Mouse (Mus musculus) heart, postnatal 0 days (tissue): ENCODE measurements around the gene Rnf126. TPM values are rescaled to one million over a fixed set of nuclear protein-coding genes. Genes with fewer than 3 reads are reported as not detected.

Experiments used
- ATAC-seq: fragments of 200-750 bp; cut with Nextera tagmentation; 2 replicates; pipeline ENCODE4 v1.8.0; 2017; ENCODE audit warnings: low read depth, moderate number of reproducible peaks, moderate library complexity; ENCODE audit not compliant: insufficient read depth
- DNase-seq: peaks from one replicate; pipeline ENCODE4 v3.0.0-alpha.2; 2016; ENCODE audit warnings: low spot score
- H3K27ac ChIP-seq: fragments of 300-500 bp; sonication (generic); 2 replicates; pipeline ENCODE4 v1.5.1; 2014; ENCODE audit warnings: low read depth, mild to moderate bottlenecking
- H3K27me3 ChIP-seq: fragments of 300-500 bp; sonication (generic); 2 replicates; pipeline ENCODE4 v1.6.1; 2014; ENCODE audit warnings: low read length, mixed read lengths; ENCODE audit not compliant: control insufficient read depth, insufficient read depth
- H3K36me3 ChIP-seq: fragments of 300-500 bp; sonication (generic); replicated peaks from 2 replicates; pipeline ENCODE4 v1.6.1; 2014; ENCODE audit warnings: low read length, mixed read lengths; ENCODE audit not compliant: control insufficient read depth, insufficient read depth
- H3K4me1 ChIP-seq: fragments of 300-500 bp; sonication (generic); 2 replicates; pipeline ENCODE4 v1.6.1; 2014; ENCODE audit warnings: antibody characterized with exemption; ENCODE audit not compliant: control insufficient read depth, insufficient read depth
- H3K4me2 ChIP-seq: fragments of 300-500 bp; sonication (generic); 2 replicates; pipeline ENCODE4 v1.6.1; 2014; ENCODE audit warnings: low read depth, mild to moderate bottlenecking, low read length, moderate library complexity
- H3K4me3 ChIP-seq: fragments of 300-500 bp; sonication (generic); 2 replicates; pipeline ENCODE4 v1.5.1; 2014; ENCODE audit warnings: low read depth, low read length
- H3K9ac ChIP-seq: fragments of 300-500 bp; sonication (generic); replicated peaks from 2 replicates; pipeline ENCODE4 v1.6.1; 2014; ENCODE audit warnings: low read depth, low read length, mixed read lengths
- H3K9me3 ChIP-seq: fragments of 300-500 bp; sonication (generic); replicated peaks from 2 replicates; pipeline ENCODE4 v1.6.1; 2016; ENCODE audit warnings: low read length; ENCODE audit not compliant: control insufficient read depth
- CTCF ChIP-seq: IDR thresholded peaks from 2 replicates; pipeline ENCODE4 v1.5.1; 2016; ENCODE audit warnings: antibody characterized with exemption, control low read depth, low read depth
- EP300 ChIP-seq: IDR thresholded peaks from 2 replicates; pipeline ENCODE4 v1.6.1; 2016; ENCODE audit warnings: antibody characterized with exemption, low read depth
- WGBS: fragments of 180-500 bp; shearing (Covaris S2); extraction: QIAGEN DNeasy Blood & Tissue Kit; methylation state at CpG from one replicate; pipeline ENCODE4 v1.1.7; 2014; 5-methylcytosine and 5-hydroxymethylcytosine counted together
- polyA plus RNA-seq: library from polyadenylated mRNA; unstranded; fragments of >200 nt; fragmentation: Nextera tagmentation; extraction: Ambion mirVana; gene quantifications from 2 replicates; pipeline ENCODE4 v1.2.1, GENCODE M21; 2015
- total RNA-seq: library from RNA; depleted of rRNA; stranded (reverse); fragments of >200 nt; gene quantifications from 2 replicates; pipeline ENCODE4 v1.2.3, GENCODE M21; 2014; ENCODE audit warnings: low replicate concordance

The Rnf126 gene
- total and polyA plus RNA-seq, 2 experiments from 2014 or later: 37.6 to 38.6 TPM

GRCm38 (mm10) chr10:79729357-79729965 is 37.3 kb downstream of the Rnf126 start:
- no peak for TF ChIP-seq CTCF
- TF ChIP-seq EP300: no peak
- Histone ChIP-seq H3K36me3 (peaks cover 10% of the 10 kb centered on the region; the same call in 1 of the 2 replicates), H3K27me3 (no peaks in the 10 kb centered on the region), H3K4me1 (peaks cover 6% of the 10 kb centered on the region; the same call in 1 of the 2 replicates), H3K27ac (no peak overlapping the region), H3K9me3 (no peaks in the 10 kb centered on the region), H3K9ac (no peak overlapping the region), H3K4me3 (no peak overlapping the region), H3K4me2 (peak overlapping the region; percentile 49)
- DNase-seq (no peak), ATAC-seq (peak; percentile 42)
- WGBS: 49% methylated on average over 13 of the region's 13 CpGs

DNA sequence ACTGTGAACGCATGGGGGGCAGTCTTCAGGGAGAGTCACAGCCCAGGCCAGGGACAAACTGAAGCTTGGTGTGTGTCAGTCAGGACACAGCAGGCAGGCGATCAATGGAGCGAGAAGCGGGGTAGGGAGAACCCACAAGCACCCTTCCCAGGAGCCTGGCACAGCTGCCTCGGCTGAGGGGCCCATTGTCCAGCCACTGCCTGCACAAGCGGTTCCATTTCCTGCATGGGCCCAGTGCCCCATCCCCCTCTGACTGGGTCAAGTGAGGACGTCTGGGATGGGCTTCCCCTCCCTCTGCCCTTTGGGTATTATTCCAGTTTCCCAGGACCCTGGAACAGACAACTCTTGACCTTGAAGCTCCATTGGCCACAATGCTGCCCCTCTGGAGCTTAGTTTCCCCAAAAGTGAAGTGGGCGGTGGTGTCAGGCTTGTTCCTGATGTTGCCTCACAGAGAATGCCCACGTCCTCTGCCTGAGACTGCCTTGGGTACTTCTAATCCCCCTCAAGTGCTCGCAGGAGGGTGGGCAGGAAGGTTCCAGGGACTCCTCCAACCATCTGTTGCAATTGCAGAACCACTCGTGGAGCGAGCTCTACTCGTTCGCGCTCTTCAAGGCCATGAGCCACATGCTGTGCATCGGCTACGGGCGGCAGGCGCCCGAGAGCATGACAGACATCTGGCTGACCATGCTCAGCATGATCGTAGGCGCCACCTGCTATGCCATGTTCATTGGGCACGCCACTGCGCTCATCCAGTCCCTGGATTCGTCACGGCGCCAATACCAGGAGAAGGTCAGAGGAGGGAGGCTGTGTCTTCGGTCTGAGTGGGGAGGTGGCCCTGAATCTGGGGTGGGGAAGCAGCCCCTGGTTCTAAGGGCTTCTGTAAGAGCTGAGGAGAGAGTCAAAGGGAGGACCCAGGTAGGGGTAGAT is 38.2 kb downstream of the Rnf126 start:
- Histone ChIP-seq H3K27ac (no peak overlapping the region), H3K4me1 (peaks cover 12% of the 10 kb centered on the region), H3K4me3 (no peak overlapping the region), H3K4me2 (no peak overlapping the region), H3K36me3 (0 out of 2 replicates have a peak, but pooled peaks cover 3% of the 10 kb centered on the region), H3K27me3 (no peaks in the 10 kb centered on the region), H3K9ac (no peak overlapping the region), H3K9me3 (no peaks in the 10 kb centered on the region)
- 64% methylated on average over 28 of the region's 28 CpGs for WGBS
- no peak for TF ChIP-seq CTCF
- no peak for DNase-seq
- ATAC-seq: no peak

GRCm38 (mm10) chr10:79726090-79726489 is 40.7 kb downstream of the Rnf126 start:
- WGBS: 41% methylated on average over 11 of the region's 11 CpGs
- DNase-seq (no peak), ATAC-seq (no peak)
- Histone ChIP-seq H3K4me2 (no peak overlapping the region), H3K9me3 (no peaks in the 10 kb centered on the region), H3K27me3 (no peaks in the 10 kb centered on the region), H3K4me3 (no peak overlapping the region), H3K36me3 (no peaks in the 10 kb centered on the region), H3K27ac (no peak overlapping the region), H3K9ac (no peak overlapping the region), H3K4me1 (peaks cover 18% of the 10 kb centered on the region)
- TF ChIP-seq CTCF: peak; percentile 44
- no peak for TF ChIP-seq EP300

DNA sequence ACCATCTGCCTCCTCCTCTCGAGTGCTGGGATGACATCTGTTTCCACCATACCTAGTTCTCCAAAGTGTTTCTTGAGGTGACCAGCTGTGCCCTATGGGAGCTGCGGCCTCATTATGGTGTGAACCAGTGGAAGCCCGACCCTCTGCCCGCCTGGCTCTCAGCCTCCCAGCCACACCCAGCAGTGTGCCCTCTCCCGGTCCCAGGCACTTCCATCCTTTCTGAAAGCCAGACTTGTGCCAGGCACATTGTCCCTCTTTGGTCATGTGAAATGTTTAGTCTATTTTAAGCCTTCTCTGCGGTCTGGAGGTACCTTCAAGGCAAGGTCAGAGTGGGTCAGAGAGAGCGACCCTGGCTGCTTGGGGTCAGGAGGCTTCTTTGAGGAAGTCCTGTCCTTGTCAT is 43.1 kb downstream of the Rnf126 start:
- WGBS: 48% methylated on average over 7 of the region's 7 CpGs
- DNase-seq: no peak
- no peak overlapping the region for H3K27ac ChIP-seq

GRCm38 (mm10) chr10:79723047-79723446 is 43.7 kb downstream of the Rnf126 start:
- Histone ChIP-seq H3K27ac (no peak overlapping the region), H3K4me1 (peaks cover 12% of the 10 kb centered on the region; the same call in 1 of the 2 replicates), H3K27me3 (peaks cover 17% of the 10 kb centered on the region; the same call in 1 of the 2 replicates), H3K9ac (no peak overlapping the region), H3K4me2 (no peak overlapping the region), H3K4me3 (no peak overlapping the region), H3K9me3 (no peaks in the 10 kb centered on the region), H3K36me3 (no peaks in the 10 kb centered on the region)
- ATAC-seq: no peak
- no peak for TF ChIP-seq CTCF
- DNase-seq: no peak
- 55% methylated on average over 6 of the region's 6 CpGs for WGBS

More for the DNA sequence above, 43.1 kb downstream of the Rnf126 start:
- Histone ChIP-seq H3K27me3 (peaks cover 10% of the 10 kb centered on the region; the same call in 1 of the 2 replicates), H3K4me3 (no peak overlapping the region), H3K4me2 (no peak overlapping the region), H3K9me3 (no peaks in the 10 kb centered on the region), H3K36me3 (no peaks in the 10 kb centered on the region), H3K4me1 (peaks cover 12% of the 10 kb centered on the region; the same call in 1 of the 2 replicates), H3K9ac (no peak overlapping the region)
- TF ChIP-seq EP300: no peak
- no peak for TF ChIP-seq CTCF
- ATAC-seq: peak; percentile 69
